Mouse (Mus musculus): ENCODE results near the gene Phf20. TPM values are rescaled to one million over a fixed set of nuclear protein-coding genes. Genes with fewer than 3 reads are reported as not detected.
"Not testable (repeated sequence)": the region's sequence is repeated elsewhere in the genome, so short reads cannot be mapped to it uniquely, and the experiment has no call there.

Gene Phf20
- polyA plus RNA-seq, 1 experiment, result 20.8 TPM

- Histone ChIP-seq H3K4me1 (ENCODE audit: control insufficient read depth, insufficient read depth, low read length) (peaks cover 2% of the 10 kb centered on the region), H3K27ac (ENCODE audit: control insufficient read depth, insufficient read depth, low read depth, low read length, poor library complexity) (peak overlapping the region; percentile 98), H3K4me3 (replicated peaks; ENCODE audit: control insufficient read depth, low read depth, low read length) (peak overlapping the region; percentile 94)
- TF ChIP-seq CTCF (IDR thresholded peaks at IDR 0.05; ENCODE audit: control insufficient read depth, insufficient read depth, low read length) (no peak), POLR2A (IDR thresholded peaks at IDR 0.05; ENCODE audit: borderline replicate concordance, control insufficient read depth, low read depth, low read length) (no peak)
- WGBS, result under 1% methylated on average over 41 of the region's 41 CpGs
Measured at GRCm38 (mm10) chr2:156179796-156180093, 16.5 kb upstream of the Phf20 start.

- H3K4me1 ChIP-seq (ENCODE audit: control insufficient read depth, insufficient read depth, low read length), result peaks cover 2% of the 10 kb centered on the region
- peak within 1 kb of the TSS; percentile 98 for H3K27ac ChIP-seq (ENCODE audit: control insufficient read depth, insufficient read depth, low read depth, low read length, poor library complexity)
- TF ChIP-seq CTCF (IDR thresholded peaks at IDR 0.05; ENCODE audit: control insufficient read depth, insufficient read depth, low read length), result peak; percentile 60; the same call in 1 of the 2 replicates
- TF ChIP-seq POLR2A (IDR thresholded peaks at IDR 0.05; ENCODE audit: borderline replicate concordance, control insufficient read depth, low read depth, low read length), result peak; percentile 92
- WGBS, result under 1% methylated on average over 47 of the region's 47 CpGs
- H3K4me3 ChIP-seq (replicated peaks; ENCODE audit: control insufficient read depth, low read depth, low read length), result peak within 1 kb of the TSS; percentile 94
Measured at GRCm38 (mm10) chr2:156180094-156180821, 16.0 kb upstream of the Phf20 start, which contains the start of gene Rbm39. TSS of gene Rbm39 (minus strand) at chr2:156180238.

GRCm38 (mm10) chr2:156180824-156181590, 15.3 kb upstream of the Phf20 start:
- 7% methylated on average over 8 of the region's 8 CpGs for WGBS
- no peak for TF ChIP-seq POLR2A (IDR thresholded peaks at IDR 0.05; ENCODE audit: borderline replicate concordance, control insufficient read depth, low read depth, low read length)
- TF ChIP-seq CTCF (IDR thresholded peaks at IDR 0.05; ENCODE audit: control insufficient read depth, insufficient read depth, low read length), result no peak
- Histone ChIP-seq H3K4me1 (ENCODE audit: control insufficient read depth, insufficient read depth, low read length) (peaks cover 2% of the 10 kb centered on the region), H3K27ac (ENCODE audit: control insufficient read depth, insufficient read depth, low read depth, low read length, poor library complexity) (peak overlapping the region; percentile 98), H3K4me3 (replicated peaks; ENCODE audit: control insufficient read depth, low read depth, low read length) (peak overlapping the region; percentile 72)

- H3K27ac ChIP-seq (ENCODE audit: control insufficient read depth, insufficient read depth, low read depth, low read length, poor library complexity), result no peak overlapping the region
- no peak overlapping the region for H3K4me3 ChIP-seq (replicated peaks; ENCODE audit: control insufficient read depth, low read depth, low read length)
- 86% methylated on average over 2 of the region's 2 CpGs for WGBS
- no peak for TF ChIP-seq POLR2A (IDR thresholded peaks at IDR 0.05; ENCODE audit: borderline replicate concordance, control insufficient read depth, low read depth, low read length)
- TF ChIP-seq CTCF (IDR thresholded peaks at IDR 0.05; ENCODE audit: control insufficient read depth, insufficient read depth, low read length), result no peak
- H3K4me1 ChIP-seq (ENCODE audit: control insufficient read depth, insufficient read depth, low read length), result peaks cover 2% of the 10 kb centered on the region
Measured at GRCm38 (mm10) chr2:156181592-156181991, 14.7 kb upstream of the Phf20 start.

GRCm38 (mm10) chr2:156189241-156189640, 7.0 kb upstream of the Phf20 start:
- not testable (repeated sequence) for H3K4me1 ChIP-seq (ENCODE audit: control insufficient read depth, insufficient read depth, low read length); H3K4me3 ChIP-seq (replicated peaks; ENCODE audit: control insufficient read depth, low read depth, low read length); H3K27ac ChIP-seq (ENCODE audit: control insufficient read depth, insufficient read depth, low read depth, low read length, poor library complexity)
- WGBS, result 43% methylated on average over 7 of the region's 7 CpGs

GRCm38 (mm10) chr2:156190004-156190896, 6.0 kb upstream of the Phf20 start:
- peaks cover 5% of the 10 kb centered on the region for H3K4me1 ChIP-seq (ENCODE audit: control insufficient read depth, insufficient read depth, low read length)
- WGBS, result 7% methylated on average over 14 of the region's 14 CpGs
- TF ChIP-seq CTCF (IDR thresholded peaks at IDR 0.05; ENCODE audit: control insufficient read depth, insufficient read depth, low read length) (no peak), POLR2A (IDR thresholded peaks at IDR 0.05; ENCODE audit: borderline replicate concordance, control insufficient read depth, low read depth, low read length) (no peak)
- peak overlapping the region; percentile 84 for H3K27ac ChIP-seq (ENCODE audit: control insufficient read depth, insufficient read depth, low read depth, low read length, poor library complexity)
- peak overlapping the region; percentile 31 for H3K4me3 ChIP-seq (replicated peaks; ENCODE audit: control insufficient read depth, low read depth, low read length)

- no peak overlapping the region for H3K27ac ChIP-seq (ENCODE audit: control insufficient read depth, insufficient read depth, low read depth, low read length, poor library complexity)
- 79% methylated on average over 2 of the region's 2 CpGs for WGBS
- no peak for TF ChIP-seq CTCF (IDR thresholded peaks at IDR 0.05; ENCODE audit: control insufficient read depth, insufficient read depth, low read length)
- TF ChIP-seq POLR2A (IDR thresholded peaks at IDR 0.05; ENCODE audit: borderline replicate concordance, control insufficient read depth, low read depth, low read length), result no peak
- no peak overlapping the region for H3K4me3 ChIP-seq (replicated peaks; ENCODE audit: control insufficient read depth, low read depth, low read length)
- peaks cover 7% of the 10 kb centered on the region for H3K4me1 ChIP-seq (ENCODE audit: control insufficient read depth, insufficient read depth, low read length)
Measured at GRCm38 (mm10) chr2:156191540-156191939, 4.7 kb upstream of the Phf20 start.

- 87% methylated on average over 2 of the region's 2 CpGs for WGBS
- TF ChIP-seq POLR2A (IDR thresholded peaks at IDR 0.05; ENCODE audit: borderline replicate concordance, control insufficient read depth, low read depth, low read length) (no peak), CTCF (IDR thresholded peaks at IDR 0.05; ENCODE audit: control insufficient read depth, insufficient read depth, low read length) (no peak)
- no peak overlapping the region for H3K27ac ChIP-seq (ENCODE audit: control insufficient read depth, insufficient read depth, low read depth, low read length, poor library complexity)
- H3K4me1 ChIP-seq (ENCODE audit: control insufficient read depth, insufficient read depth, low read length), result peaks cover 7% of the 10 kb centered on the region
- H3K4me3 ChIP-seq (replicated peaks; ENCODE audit: control insufficient read depth, low read depth, low read length), result no peak overlapping the region
Measured at GRCm38 (mm10) chr2:156192068-156192467, 4.2 kb upstream of the Phf20 start.

All from bone marrow, adult 2 months (tissue).